Mouse (Mus musculus) MEL (cell line): ENCODE measurements around the gene Nup35. TPM values are rescaled to one million over a fixed set of nuclear protein-coding genes. Genes with fewer than 3 reads are reported as not detected.
A peak's percentile ranks its signal among the peaks of the same experiment; 100 is the strongest.

ENCODE experiments used
- DNase-seq: peaks from one replicate; pipeline ENCODE4 v3.0.0; 2011; ENCODE audit warnings: low read depth, low spot score
- H3K27ac ChIP-seq: 2 replicates; pipeline ENCODE4 v1.5.1; 2012; ENCODE audit warnings: low read depth, mild to moderate bottlenecking, control low read depth, low read length, moderate library complexity; ENCODE audit not compliant: control insufficient read depth
- H3K27me3 ChIP-seq, 2 experiments: fragments of 150-350 bp in 1 of 2; sonication (generic) in 1 of 2; 2 replicates each; pipeline ENCODE4 v1.6.1; 2012; ENCODE audit warnings: low read length in 2 of 2, mild to moderate bottlenecking in 2 of 2, improper control_type of control experiment in 1 of 2, moderate library complexity in 1 of 2; ENCODE audit not compliant: insufficient read depth in 2 of 2, control insufficient read depth in 1 of 2
- H3K36me3 ChIP-seq, 2 experiments: 2 replicates each; pipeline ENCODE4 v1.6.1; 2012 to 2014; ENCODE audit warnings: low read length in 2 of 2, improper control_type of control experiment in 1 of 2, inconsistent platforms in 1 of 2, mild to moderate bottlenecking in 1 of 2; ENCODE audit not compliant: insufficient read depth in 2 of 2, control insufficient read depth in 1 of 2
- H3K4me1 ChIP-seq, 2 experiments: fragments of 150-350 bp in 1 of 2; sonication (generic) in 1 of 2; 2 replicates each; pipeline ENCODE4 v1.6.1; 2012; ENCODE audit warnings: low read length in 2 of 2, improper control_type of control experiment in 1 of 2, mild to moderate bottlenecking in 1 of 2; ENCODE audit not compliant: insufficient read depth in 2 of 2, control insufficient read depth in 1 of 2
- H3K4me3 ChIP-seq, 2 experiments: fragments of 150-350 bp in 1 of 2; sonication (generic) in 1 of 2; 2 replicates each; pipeline ENCODE4 v1.5.1; 2012; ENCODE audit warnings: low read depth in 2 of 2, low read length in 2 of 2, mild to moderate bottlenecking in 2 of 2, moderate library complexity in 2 of 2, control low read depth in 1 of 2, improper control_type of control experiment in 1 of 2; ENCODE audit not compliant: control insufficient read depth in 1 of 2, insufficient read depth in 1 of 2
- H3K79me2 ChIP-seq: 2 replicates; pipeline ENCODE4 v1.6.1; 2012; ENCODE audit warnings: mild to moderate bottlenecking, low read length, moderate library complexity; ENCODE audit not compliant: control insufficient read depth, poor library complexity, insufficient read depth
- H3K9ac ChIP-seq: 2 replicates; pipeline ENCODE4 v1.6.1; 2012; ENCODE audit warnings: low read depth, mild to moderate bottlenecking, control low read depth, low read length, moderate library complexity; ENCODE audit not compliant: control insufficient read depth, poor library complexity, severe bottlenecking
- H3K9me3 ChIP-seq: fragments of 150-350 bp; sonication (generic); replicated peaks from 2 replicates; pipeline ENCODE4 v1.6.1; 2012; ENCODE audit warnings: mild to moderate bottlenecking, low read length, improper control_type of control experiment, moderate library complexity; ENCODE audit not compliant: insufficient read depth
- BHLHE40 ChIP-seq: IDR thresholded peaks from 2 replicates; pipeline ENCODE4 v1.6.1; 2012; ENCODE audit warnings: low read depth, mild to moderate bottlenecking, inconsistent platforms, low read length, improper control_type of control experiment, borderline replicate concordance
- CHD1 ChIP-seq: IDR thresholded peaks from 2 replicates; pipeline ENCODE4 v1.6.1; 2012; ENCODE audit warnings: low read depth, mild to moderate bottlenecking, inconsistent platforms, low read length, improper control_type of control experiment
- CHD2 ChIP-seq: IDR thresholded peaks from 2 replicates; pipeline ENCODE4 v1.6.1; 2011; ENCODE audit warnings: low read length, improper control_type of control experiment
- CTCF ChIP-seq, 3 experiments: IDR thresholded peaks in 2 of 3; conservative IDR thresholded peaks in 1 of 3; 2 replicates each; pipeline ENCODE4 v1.5.1; 2011 to 2012; ENCODE audit warnings: low read length in 3 of 3, low read depth in 2 of 3, mild to moderate bottlenecking in 2 of 3, improper control_type of control experiment in 1 of 3, inconsistent platforms in 1 of 3, mixed read lengths in 1 of 3, moderate library complexity in 1 of 3; ENCODE audit not compliant: control insufficient read depth in 1 of 3, insufficient read depth in 1 of 3, poor library complexity in 1 of 3, severe bottlenecking in 1 of 3
- E2F4 ChIP-seq: IDR thresholded peaks from 2 replicates; pipeline ENCODE4 v1.6.1; 2011; ENCODE audit warnings: low read depth, low read length, improper control_type of control experiment, borderline replicate concordance
- ELF1 ChIP-seq: IDR thresholded peaks from 2 replicates; pipeline ENCODE4 v1.6.1; 2014; ENCODE audit warnings: low read depth, mild to moderate bottlenecking, inconsistent platforms, low read length, improper control_type of control experiment, moderate library complexity
- GABPA ChIP-seq: IDR thresholded peaks from 2 replicates; pipeline ENCODE4 v1.6.1; 2012; ENCODE audit warnings: low read depth, mild to moderate bottlenecking, inconsistent platforms, low read length, improper control_type of control experiment, moderate library complexity
- GATA1 ChIP-seq: IDR thresholded peaks from 2 replicates; pipeline ENCODE4 v1.6.1; 2011; ENCODE audit warnings: low read depth, low read length, improper control_type of control experiment
- HCFC1 ChIP-seq: IDR thresholded peaks from 2 replicates; pipeline ENCODE4 v1.6.1; 2012; ENCODE audit warnings: low read depth, mild to moderate bottlenecking, inconsistent platforms, low read length, improper control_type of control experiment, moderate library complexity
- KAT2A ChIP-seq: conservative IDR thresholded peaks from 2 replicates; pipeline ENCODE4 v1.6.1; 2012; ENCODE audit warnings: low read depth, low read length, improper control_type of control experiment, inconsistent platforms
- MAFK ChIP-seq: IDR thresholded peaks from 2 replicates; pipeline ENCODE4 v1.6.1; 2011; ENCODE audit warnings: low read depth, mild to moderate bottlenecking, low read length, improper control_type of control experiment, borderline replicate concordance
- MAX ChIP-seq: IDR thresholded peaks from 2 replicates; pipeline ENCODE4 v1.6.1; 2011; ENCODE audit warnings: low read length, improper control_type of control experiment
- MAZ ChIP-seq: IDR thresholded peaks from 2 replicates; pipeline ENCODE4 v1.6.1; 2012; ENCODE audit warnings: low read depth, mild to moderate bottlenecking, inconsistent platforms, low read length, improper control_type of control experiment
- MEF2A ChIP-seq: IDR thresholded peaks from 2 replicates; pipeline ENCODE4 v1.6.1; 2014; ENCODE audit warnings: low read depth, mild to moderate bottlenecking, inconsistent platforms, low read length, improper control_type of control experiment; ENCODE audit not compliant: poor library complexity, insufficient replicate concordance, severe bottlenecking; ENCODE audit errors: extremely low read depth
- MXI1 ChIP-seq: IDR thresholded peaks from 2 replicates; pipeline ENCODE4 v1.6.1; 2011; ENCODE audit warnings: mild to moderate bottlenecking, low read depth, low read length, improper control_type of control experiment
- MYB ChIP-seq: IDR thresholded peaks from 2 replicates; pipeline ENCODE4 v1.6.1; 2011; ENCODE audit warnings: mild to moderate bottlenecking, low read depth, low read length, improper control_type of control experiment
- MYC ChIP-seq: IDR thresholded peaks from 2 replicates; pipeline ENCODE4 v1.6.1; 2011; ENCODE audit warnings: low read depth, mild to moderate bottlenecking, low read length, improper control_type of control experiment, moderate library complexity
- NELFE ChIP-seq: IDR thresholded peaks from 2 replicates; pipeline ENCODE4 v1.6.1; 2011; ENCODE audit warnings: low read depth, low read length, improper control_type of control experiment
- NRF1 ChIP-seq: IDR thresholded peaks from 2 replicates; pipeline ENCODE4 v1.6.1; 2014; ENCODE audit warnings: low read depth, mild to moderate bottlenecking, inconsistent platforms, low read length, improper control_type of control experiment, moderate library complexity; ENCODE audit not compliant: poor library complexity, insufficient read depth, severe bottlenecking
- POLR2A ChIP-seq, 2 experiments: IDR thresholded peaks; 2 replicates each; pipeline ENCODE4 v1.6.1; 2011 to 2012; ENCODE audit warnings: low read length in 2 of 2, mild to moderate bottlenecking in 2 of 2, control low read depth in 1 of 2, improper control_type of control experiment in 1 of 2, low read depth in 1 of 2, moderate library complexity in 1 of 2; ENCODE audit not compliant: control insufficient read depth in 1 of 2, insufficient read depth in 1 of 2, poor library complexity in 1 of 2
- POLR2AphosphoS2 ChIP-seq: IDR thresholded peaks from 2 replicates; pipeline ENCODE4 v1.6.1; 2011; ENCODE audit warnings: low read length, improper control_type of control experiment
- POLR2AphosphoS5 ChIP-seq: IDR thresholded peaks from 2 replicates; pipeline ENCODE4 v1.6.1; 2012; ENCODE audit warnings: low read depth, borderline replicate concordance, mild to moderate bottlenecking, inconsistent platforms, low read length, moderate library complexity, mixed read lengths
- RAD21 ChIP-seq: IDR thresholded peaks from 2 replicates; pipeline ENCODE4 v1.6.1; 2011; ENCODE audit warnings: mild to moderate bottlenecking, low read depth, low read length, improper control_type of control experiment
- RCOR1 ChIP-seq: IDR thresholded peaks from 2 replicates; pipeline ENCODE4 v1.6.1; 2012; ENCODE audit warnings: low read depth, mild to moderate bottlenecking, inconsistent platforms, low read length, improper control_type of control experiment
- SIN3A ChIP-seq: IDR thresholded peaks from 2 replicates; pipeline ENCODE4 v1.6.1; 2012; ENCODE audit warnings: low read length, improper control_type of control experiment, inconsistent platforms
- SMC3 ChIP-seq: IDR thresholded peaks from 2 replicates; pipeline ENCODE4 v1.6.1; 2011; ENCODE audit warnings: low read depth, low read length, improper control_type of control experiment
- TAL1 ChIP-seq: IDR thresholded peaks from 2 replicates; pipeline ENCODE4 v1.6.1; 2012; ENCODE audit warnings: mild to moderate bottlenecking, inconsistent platforms, low read length, moderate library complexity, mixed read lengths
- TBP ChIP-seq: IDR thresholded peaks from 2 replicates; pipeline ENCODE4 v1.8.0; 2011; ENCODE audit warnings: low read depth, low read length, improper control_type of control experiment
- TCF12 ChIP-seq: IDR thresholded peaks from 2 replicates; pipeline ENCODE4 v1.6.1; 2014; ENCODE audit warnings: low read depth, mild to moderate bottlenecking, inconsistent platforms, low read length, improper control_type of control experiment, moderate library complexity
- UBTF ChIP-seq: IDR thresholded peaks from 2 replicates; pipeline ENCODE4 v1.6.1; 2012; ENCODE audit warnings: low read depth, mild to moderate bottlenecking, inconsistent platforms, low read length, improper control_type of control experiment, moderate library complexity, borderline replicate concordance; ENCODE audit not compliant: insufficient read depth
- USF1 ChIP-seq: IDR thresholded peaks from 2 replicates; pipeline ENCODE4 v1.6.1; 2014; ENCODE audit warnings: low read depth, mild to moderate bottlenecking, inconsistent platforms, low read length, improper control_type of control experiment, moderate library complexity
- USF2 ChIP-seq, 2 experiments: IDR thresholded peaks; 2 replicates each; pipeline ENCODE4 v1.6.1; 2011 to 2012; ENCODE audit warnings: improper control_type of control experiment in 2 of 2, low read length in 2 of 2, borderline replicate concordance in 1 of 2, inconsistent platforms in 1 of 2, low read depth in 1 of 2, mild to moderate bottlenecking in 1 of 2; ENCODE audit not compliant: insufficient read depth in 1 of 2
- ZC3H11A ChIP-seq: IDR thresholded peaks from 2 replicates; pipeline ENCODE4 v1.6.1; 2012; ENCODE audit warnings: low read depth, mild to moderate bottlenecking, inconsistent platforms, low read length, improper control_type of control experiment
- ZKSCAN1 ChIP-seq: IDR thresholded peaks from 2 replicates; pipeline ENCODE4 v1.6.1; 2012; ENCODE audit warnings: low read depth, mild to moderate bottlenecking, inconsistent platforms, low read length, improper control_type of control experiment, moderate library complexity
- ZMIZ1 ChIP-seq: IDR thresholded peaks from 2 replicates; pipeline ENCODE4 v1.6.1; 2012; ENCODE audit warnings: low read depth, mild to moderate bottlenecking, inconsistent platforms, low read length, improper control_type of control experiment, moderate library complexity
- ZNF384 ChIP-seq: IDR thresholded peaks from 2 replicates; pipeline ENCODE4 v1.6.1; 2012; ENCODE audit warnings: low read depth, mild to moderate bottlenecking, inconsistent platforms, low read length, improper control_type of control experiment
- polyA plus RNA-seq, 2 experiments: library from polyadenylated mRNA; stranded (reverse) in 1 of 2; unstranded in 1 of 2; fragments of >175 nt in 1 of 2; fragments of >200 nt in 1 of 2; gene quantifications; 2 replicates each; pipeline versions ENCODE4 v1.2.1 to v1.2.4; 2012; ENCODE audit warnings: low replicate concordance in 2 of 2, low read depth in 1 of 2; ENCODE audit not compliant: insufficient read length in 2 of 2, insufficient read depth in 1 of 2, missing spikeins in 1 of 2
- total RNA-seq: library from RNA; depleted of rRNA; stranded (reverse); fragments of 300-350 nt; gene quantifications from 2 replicates; pipeline ENCODE4 v1.2.3, GENCODE M21; 2012

The Nup35 gene
- total and polyA plus RNA-seq, 3 experiments = 36.1 to 51.5 TPM; not detected in 1

GRCm38 (mm10) chr2:80581043-80581711 is 35.9 kb upstream of the Nup35 start, which contains the start of gene Nckap1:
Nckap1 (minus strand) TSS chr2:80581380.
- H3K4me1 ChIP-seq = peaks cover 3 to 9% of the 10 kb centered on the region in 2 experiments
- H3K36me3 ChIP-seq = peaks cover 0 to 3% of the 10 kb centered on the region in 2 experiments; a peak in 2 of 4 replicates
- H3K79me2 ChIP-seq = peaks cover 1% of the 10 kb centered on the region
- peaks cover 3 to 5% of the 10 kb centered on the region in 2 experiments; a peak in 3 of 4 replicates for H3K27me3 ChIP-seq
- DNase-seq = peak; percentile 67
- H3K4me3 ChIP-seq = peak within 1 kb of the TSS; percentile 74 to 84
- peak within 1 kb of the TSS; percentile 79 for H3K9ac ChIP-seq
- no peaks in the 10 kb centered on the region for H3K9me3 ChIP-seq
- H3K27ac ChIP-seq = peak within 1 kb of the TSS; percentile 19; the same call in 1 of the 2 replicates
- no peak for TF ChIP-seq MAFK
- TF ChIP-seq TAL1 = peak; percentile 19; the same call in 1 of the 2 replicates
- peak; percentile 30; the same call in 1 of the 2 replicates for TF ChIP-seq MAX
- no peak for TF ChIP-seq CHD2
- peak; percentile 86 for TF ChIP-seq USF1
- no peak for TF ChIP-seq SMC3
- no peak for TF ChIP-seq MAZ
- TF ChIP-seq SIN3A = 0 out of 2 replicates have a peak, but pooled peaks have one; percentile 33
- peak; percentile 31; the same call in 1 of the 2 replicates for TF ChIP-seq MXI1
- 0 out of 2 replicates have a peak, but pooled peaks have one; percentile 29 for TF ChIP-seq UBTF
- TF ChIP-seq ZC3H11A = 0 out of 2 replicates have a peak, but pooled peaks have one; percentile 4
- TF ChIP-seq TBP = no peak
- peak; percentile 25; the same call in 1 of the 2 replicates for TF ChIP-seq TCF12
- no peak for TF ChIP-seq KAT2A
- TF ChIP-seq POLR2AphosphoS5 = no peak
- no peak for TF ChIP-seq ZNF384
- no peak for TF ChIP-seq RCOR1
- no peak for TF ChIP-seq POLR2AphosphoS2
- peak in 2 of 3 experiments; percentile 56 to 73; a peak in 5 of 6 replicates for TF ChIP-seq CTCF (IDR thresholded peaks at IDR 0.05 in 2 of 3, conservative IDR thresholded peaks at IDR 0.05 in 1 of 3; ENCODE audit: control insufficient read depth in 1 of 3, insufficient read depth in 1 of 3, low read depth in 2 of 3, low read length in 3 of 3, poor library complexity in 1 of 3, severe bottlenecking in 1 of 3)
- TF ChIP-seq CHD1 = no peak
- TF ChIP-seq GATA1 = no peak
- TF ChIP-seq GABPA = no peak
- no peak for TF ChIP-seq MEF2A
- TF ChIP-seq ZMIZ1 = no peak
- no peak for TF ChIP-seq ZKSCAN1
- 0 out of 2 replicates have a peak, but pooled peaks have one; percentile 32 for TF ChIP-seq NELFE
- no peak for TF ChIP-seq POLR2A (IDR thresholded peaks at IDR 0.05; ENCODE audit: control insufficient read depth in 1 of 2, insufficient read depth in 1 of 2, low read depth in 1 of 2, low read length in 2 of 2, poor library complexity in 1 of 2)
- no peak for TF ChIP-seq MYC
- no peak for TF ChIP-seq HCFC1
- no peak; the same call in 1 of the 2 replicates for TF ChIP-seq BHLHE40
- no peak for TF ChIP-seq RAD21
- no peak for TF ChIP-seq NRF1
- TF ChIP-seq E2F4 = no peak
- TF ChIP-seq USF2 (IDR thresholded peaks at IDR 0.05; ENCODE audit: borderline replicate concordance in 1 of 2, insufficient read depth in 1 of 2, low read depth in 1 of 2, low read length in 2 of 2) = no peak
- TF ChIP-seq MYB = no peak
- TF ChIP-seq ELF1 = peak; percentile 43; the same call in 1 of the 2 replicates
